Mouse (Mus musculus) MEL (cell line): ENCODE results near the gene Mccc2. TPM values are rescaled to one million over a fixed set of nuclear protein-coding genes. Genes with fewer than 3 reads are reported as not detected.
A peak's percentile ranks its signal among the peaks of the same experiment; 100 is the strongest.

ENCODE experiments used
- DNase-seq: peaks from one replicate; pipeline ENCODE4 v3.0.0; 2011; ENCODE audit warnings: low read depth, low spot score
- H3K27ac ChIP-seq: 2 replicates; pipeline ENCODE4 v1.5.1; 2012; ENCODE audit warnings: low read depth, mild to moderate bottlenecking, control low read depth, low read length, moderate library complexity; ENCODE audit not compliant: control insufficient read depth
- H3K27me3 ChIP-seq, 2 experiments: fragments of 150-350 bp in 1 of 2; sonication (generic) in 1 of 2; 2 replicates each; pipeline ENCODE4 v1.6.1; 2012; ENCODE audit warnings: low read length in 2 of 2, mild to moderate bottlenecking in 2 of 2, improper control_type of control experiment in 1 of 2, moderate library complexity in 1 of 2; ENCODE audit not compliant: insufficient read depth in 2 of 2, control insufficient read depth in 1 of 2
- H3K36me3 ChIP-seq, 2 experiments: 2 replicates each; pipeline ENCODE4 v1.6.1; 2012 to 2014; ENCODE audit warnings: low read length in 2 of 2, improper control_type of control experiment in 1 of 2, inconsistent platforms in 1 of 2, mild to moderate bottlenecking in 1 of 2; ENCODE audit not compliant: insufficient read depth in 2 of 2, control insufficient read depth in 1 of 2
- H3K4me1 ChIP-seq, 2 experiments: fragments of 150-350 bp in 1 of 2; sonication (generic) in 1 of 2; 2 replicates each; pipeline ENCODE4 v1.6.1; 2012; ENCODE audit warnings: low read length in 2 of 2, improper control_type of control experiment in 1 of 2, mild to moderate bottlenecking in 1 of 2; ENCODE audit not compliant: insufficient read depth in 2 of 2, control insufficient read depth in 1 of 2
- H3K4me3 ChIP-seq, 2 experiments: fragments of 150-350 bp in 1 of 2; sonication (generic) in 1 of 2; 2 replicates each; pipeline ENCODE4 v1.5.1; 2012; ENCODE audit warnings: low read depth in 2 of 2, low read length in 2 of 2, mild to moderate bottlenecking in 2 of 2, moderate library complexity in 2 of 2, control low read depth in 1 of 2, improper control_type of control experiment in 1 of 2; ENCODE audit not compliant: control insufficient read depth in 1 of 2, insufficient read depth in 1 of 2
- H3K79me2 ChIP-seq: 2 replicates; pipeline ENCODE4 v1.6.1; 2012; ENCODE audit warnings: mild to moderate bottlenecking, low read length, moderate library complexity; ENCODE audit not compliant: control insufficient read depth, poor library complexity, insufficient read depth
- H3K9ac ChIP-seq: 2 replicates; pipeline ENCODE4 v1.6.1; 2012; ENCODE audit warnings: low read depth, mild to moderate bottlenecking, control low read depth, low read length, moderate library complexity; ENCODE audit not compliant: control insufficient read depth, poor library complexity, severe bottlenecking
- H3K9me3 ChIP-seq: fragments of 150-350 bp; sonication (generic); replicated peaks from 2 replicates; pipeline ENCODE4 v1.6.1; 2012; ENCODE audit warnings: mild to moderate bottlenecking, low read length, improper control_type of control experiment, moderate library complexity; ENCODE audit not compliant: insufficient read depth
- E2F4 ChIP-seq: IDR thresholded peaks from 2 replicates; pipeline ENCODE4 v1.6.1; 2011; ENCODE audit warnings: low read depth, low read length, improper control_type of control experiment, borderline replicate concordance
- GATA1 ChIP-seq: IDR thresholded peaks from 2 replicates; pipeline ENCODE4 v1.6.1; 2011; ENCODE audit warnings: low read depth, low read length, improper control_type of control experiment
- JUND ChIP-seq: IDR thresholded peaks from 2 replicates; pipeline ENCODE4 v1.6.1; 2011; ENCODE audit warnings: low read depth, mild to moderate bottlenecking, improper control_type of control experiment, low read length
- MAX ChIP-seq: IDR thresholded peaks from 2 replicates; pipeline ENCODE4 v1.6.1; 2011; ENCODE audit warnings: low read length, improper control_type of control experiment
- MXI1 ChIP-seq: IDR thresholded peaks from 2 replicates; pipeline ENCODE4 v1.6.1; 2011; ENCODE audit warnings: mild to moderate bottlenecking, low read depth, low read length, improper control_type of control experiment
- MYB ChIP-seq: IDR thresholded peaks from 2 replicates; pipeline ENCODE4 v1.6.1; 2011; ENCODE audit warnings: mild to moderate bottlenecking, low read depth, low read length, improper control_type of control experiment
- POLR2A ChIP-seq, 2 experiments: IDR thresholded peaks; 2 replicates each; pipeline ENCODE4 v1.6.1; 2011 to 2012; ENCODE audit warnings: low read length in 2 of 2, mild to moderate bottlenecking in 2 of 2, control low read depth in 1 of 2, improper control_type of control experiment in 1 of 2, low read depth in 1 of 2, moderate library complexity in 1 of 2; ENCODE audit not compliant: control insufficient read depth in 1 of 2, insufficient read depth in 1 of 2, poor library complexity in 1 of 2
- TAL1 ChIP-seq: IDR thresholded peaks from 2 replicates; pipeline ENCODE4 v1.6.1; 2012; ENCODE audit warnings: mild to moderate bottlenecking, inconsistent platforms, low read length, moderate library complexity, mixed read lengths
- ZC3H11A ChIP-seq: IDR thresholded peaks from 2 replicates; pipeline ENCODE4 v1.6.1; 2012; ENCODE audit warnings: low read depth, mild to moderate bottlenecking, inconsistent platforms, low read length, improper control_type of control experiment
- ZNF384 ChIP-seq: IDR thresholded peaks from 2 replicates; pipeline ENCODE4 v1.6.1; 2012; ENCODE audit warnings: low read depth, mild to moderate bottlenecking, inconsistent platforms, low read length, improper control_type of control experiment
- polyA plus RNA-seq, 2 experiments: library from polyadenylated mRNA; stranded (reverse) in 1 of 2; unstranded in 1 of 2; fragments of >175 nt in 1 of 2; fragments of >200 nt in 1 of 2; gene quantifications; 2 replicates each; pipeline versions ENCODE4 v1.2.1 to v1.2.4; 2012; ENCODE audit warnings: low replicate concordance in 2 of 2, low read depth in 1 of 2; ENCODE audit not compliant: insufficient read length in 2 of 2, insufficient read depth in 1 of 2, missing spikeins in 1 of 2
- total RNA-seq: library from RNA; depleted of rRNA; stranded (reverse); fragments of 300-350 nt; gene quantifications from 2 replicates; pipeline ENCODE4 v1.2.3, GENCODE M21; 2012

The Mccc2 gene
- total and polyA plus RNA-seq, 3 experiments = 22.6 to 28.7 TPM; not detected in 1

GRCm38 (mm10) chr13:99938606-99939319, 76.7 kb downstream of the Mccc2 start:
- H3K27ac ChIP-seq = peak overlapping the region; percentile 54; the same call in 1 of the 2 replicates
- H3K9ac ChIP-seq = no peak overlapping the region
- H3K79me2 ChIP-seq = no peaks in the 10 kb centered on the region
- peaks cover 0 to 8% of the 10 kb centered on the region in 2 experiments; a peak in 2 of 4 replicates for H3K4me1 ChIP-seq
- H3K36me3 ChIP-seq = peaks cover 0 to 6% of the 10 kb centered on the region in 2 experiments; a peak in 2 of 4 replicates
- no peaks in the 10 kb centered on the region for H3K27me3 ChIP-seq
- H3K9me3 ChIP-seq = no peaks in the 10 kb centered on the region
- DNase-seq = no peak
- peak overlapping the region; percentile 30 to 49 for H3K4me3 ChIP-seq
- TF ChIP-seq ZNF384 (no peak), ZC3H11A (no peak), E2F4 (no peak), MAX (no peak), GATA1 (peak; percentile 21; the same call in 1 of the 2 replicates), JUND (no peak)

DNA sequence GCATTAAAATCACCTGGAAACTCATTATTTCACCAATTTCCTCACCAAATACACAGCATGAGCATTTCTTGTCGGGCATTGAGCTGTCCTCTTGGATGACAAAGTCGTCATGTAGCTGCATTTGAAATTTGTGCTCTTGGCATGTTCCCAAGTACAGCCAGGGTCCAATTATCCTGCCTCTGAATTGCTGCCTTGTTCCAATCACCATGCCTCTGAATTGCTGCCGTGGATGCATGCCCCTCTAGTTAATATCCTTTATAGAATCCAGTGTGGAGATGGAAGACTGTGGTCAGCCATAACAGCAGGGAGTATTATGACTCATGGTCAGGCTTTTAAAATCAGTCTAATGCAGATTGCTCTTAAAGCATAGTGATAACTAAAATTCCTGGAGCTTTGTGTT, 77.7 kb downstream of the Mccc2 start:
- TF ChIP-seq POLR2A (IDR thresholded peaks at IDR 0.05; ENCODE audit: control insufficient read depth in 1 of 2, insufficient read depth in 1 of 2, low read depth in 1 of 2, low read length in 2 of 2, poor library complexity in 1 of 2) = no peak
- TF ChIP-seq GATA1 = no peak
- TF ChIP-seq MXI1 = no peak
- no peak for TF ChIP-seq TAL1
- Histone ChIP-seq H3K79me2 (no peaks in the 10 kb centered on the region), H3K4me1 (peaks cover 0 to 8% of the 10 kb centered on the region in 2 experiments; a peak in 2 of 4 replicates), H3K36me3 (peaks cover 0 to 6% of the 10 kb centered on the region in 2 experiments; a peak in 2 of 4 replicates), H3K27ac (no peak overlapping the region), H3K4me3 (no peak overlapping the region), H3K27me3 (no peaks in the 10 kb centered on the region), H3K9ac (no peak overlapping the region), H3K9me3 (no peaks in the 10 kb centered on the region)
- no peak for DNase-seq

- H3K27me3 ChIP-seq = no peaks in the 10 kb centered on the region
- no peaks in the 10 kb centered on the region for H3K36me3 ChIP-seq
- no peak for TF ChIP-seq MYB
- TF ChIP-seq, all 39 proteins: peak for 0
- Histone ChIP-seq H3K9ac (no peak overlapping the region), H3K4me1 (no peaks in the 10 kb centered on the region), H3K9me3 (no peaks in the 10 kb centered on the region), H3K27ac (no peak overlapping the region), H3K4me3 (no peak overlapping the region), H3K79me2 (no peaks in the 10 kb centered on the region)
- no peak for DNase-seq
Measured at GRCm38 (mm10) chr13:99932406-99932805, 83.0 kb downstream of the Mccc2 start.
